Mouse (Mus musculus) heart, adult 2 months (tissue): ENCODE measurements around the gene Dgkz.

ENCODE experiments used
- CTCF ChIP-seq: fragments of 200-600 bp; IDR thresholded peaks from 2 replicates; pipeline ENCODE4 v1.8.1; 2022; ENCODE audit warnings: antibody characterized with exemption, mild to moderate bottlenecking, moderate library complexity
- POLR2A ChIP-seq: fragments of 200-500 bp; IDR thresholded peaks from 2 replicates; pipeline ENCODE4 v1.6.1; 2011; ENCODE audit warnings: mild to moderate bottlenecking, low read depth, low read length, control low read depth; ENCODE audit not compliant: insufficient read depth

GRCm38 (mm10) chr2:91967962-91968361 lies 7.7 kb downstream of the Dgkz start:
- TF ChIP-seq CTCF: no peak
- peak; percentile 71 for TF ChIP-seq POLR2A
